ENCODE assay signal across 8 mouse cellular contexts in genomic region chr11:116653234-116653633, GRCm38 (mm10). TPM values are rescaled to one million over a fixed set of nuclear protein-coding genes. Genes with fewer than 3 reads are reported as not detected.
DNase-seq lines count a peak whose midpoint lies in the region; ATAC-seq and TF ChIP-seq lines count a peak whose summit lies in the region.
"Had no signal": no experiment of that assay in that cellular context is flagged by ENCODE, and none has a peak within 500 bp of the region (broad histone marks: within the 10 kb centered on the region; RNA-seq: fewer than 3 reads in every experiment).

TSS of gene Prcd (plus strand) at chr11:116653534.

- no peaks in the 10 kb centered on the region for H3K79me2 ChIP-seq in liver, adult 2 months (ENCODE audit: control insufficient read depth, insufficient read depth, low read length)

- peak within 1 kb of the TSS; percentile 10; the same call in 1 of the 2 replicates for H3K27ac ChIP-seq in liver, adult 2 months (replicated peaks; ENCODE audit: insufficient read depth, low read depth, low read length)
- no peak within 1 kb of the TSS for H3K27ac ChIP-seq in embryonic fibroblast, embryonic 13.5 days (ENCODE audit: insufficient read depth, low read length)
- H3K27ac ChIP-seq in intestine, embryonic 16.5 days (ENCODE audit: low read length) = no peak within 1 kb of the TSS
- 0 out of 2 replicates have a peak within 1 kb of the TSS, but pooled peaks have one; percentile 28 for H3K27ac ChIP-seq in neural tube, embryonic 14.5 days (ENCODE audit: low read depth, low read length)

- intact Hi-C loops in left cerebral cortex, postnatal 14 days (cut with DNase I) = no loop called here

- H3K4me1 ChIP-seq in liver, adult 2 months (ENCODE audit: control insufficient read depth, insufficient read depth, low read length) = no peaks in the 10 kb centered on the region
- 0 out of 2 replicates have a peak, but pooled peaks cover under 1% of the 10 kb centered on the region for H3K4me1 ChIP-seq in embryonic fibroblast, embryonic 13.5 days (ENCODE audit: control insufficient read depth, insufficient read depth, low read length)
- peaks cover 30% of the 10 kb centered on the region for H3K4me1 ChIP-seq in intestine, embryonic 16.5 days (ENCODE audit: control insufficient read depth, insufficient read depth, low read length)
- H3K4me1 ChIP-seq in neural tube, embryonic 14.5 days (ENCODE audit: control insufficient read depth, insufficient read depth, low read length) = peaks cover 19% of the 10 kb centered on the region

- H3K4me2 ChIP-seq in intestine, embryonic 16.5 days (ENCODE audit: low read depth, low read length) = peak within 1 kb of the TSS; percentile 96
- H3K4me2 ChIP-seq in neural tube, embryonic 14.5 days (ENCODE audit: low read depth, low read length) = peak within 1 kb of the TSS; percentile 96

- peak within 1 kb of the TSS; percentile 67 for H3K4me3 ChIP-seq in liver, adult 2 months (ENCODE audit: insufficient read depth, low read depth, low read length)
- H3K4me3 ChIP-seq in embryonic fibroblast, embryonic 13.5 days (ENCODE audit: insufficient read depth, low read length) = peak within 1 kb of the TSS; percentile 20
- peak within 1 kb of the TSS; percentile 59 for H3K4me3 ChIP-seq in intestine, embryonic 16.5 days (ENCODE audit: low read length)
- H3K4me3 ChIP-seq in neural tube, embryonic 14.5 days (ENCODE audit: low read depth, low read length) = peak within 1 kb of the TSS; percentile 57

- peaks cover 10% of the 10 kb centered on the region; the same call in 1 of the 2 replicates for H3K27me3 ChIP-seq in liver, adult 2 months (ENCODE audit: control insufficient read depth, insufficient read depth, low read length)
- peaks cover 16% of the 10 kb centered on the region; the same call in 1 of the 2 replicates for H3K27me3 ChIP-seq in intestine, embryonic 16.5 days (replicated peaks; ENCODE audit: control insufficient read depth, insufficient read depth, low read length)
- H3K27me3 ChIP-seq in neural tube, embryonic 14.5 days (ENCODE audit: control insufficient read depth, insufficient read depth, low read length) = peaks cover 12% of the 10 kb centered on the region

- no peak for ATAC-seq in intestine, embryonic 16.5 days
- ATAC-seq in neural tube, embryonic 14.5 days (ENCODE audit: low read depth) = no peak
- no peak for ATAC-seq in erythroblast, adult 5-6 weeks (replicated peaks; ENCODE audit: low FRiP score, poor library complexity, severe bottlenecking)

- H3K36me3 ChIP-seq in liver, adult 2 months (ENCODE audit: control insufficient read depth, insufficient read depth, low read length) = no peaks in the 10 kb centered on the region
- H3K36me3 ChIP-seq in intestine, embryonic 16.5 days (ENCODE audit: control insufficient read depth, insufficient read depth, low read length) = no peaks in the 10 kb centered on the region
- H3K36me3 ChIP-seq in neural tube, embryonic 14.5 days (ENCODE audit: control insufficient read depth, insufficient read depth, low read length) = no peaks in the 10 kb centered on the region

- no peak for DNase-seq in liver, adult 2 months (ENCODE audit: extremely low read depth, low read depth, low spot score)
- no peak for DNase-seq in liver
- no peak for DNase-seq in left cerebral cortex, postnatal 14 days (ENCODE audit: low spot score in 2 of 2)
- DNase-seq: kidney, adult 11 months had no signal

- TF ChIP-seq POLR2A in liver, adult 2 months (IDR thresholded peaks at IDR 0.05; ENCODE audit: extremely low read depth, insufficient read depth, low read length) = no peak
- TF ChIP-seq POLR2A in embryonic fibroblast, embryonic 13.5 days (IDR thresholded peaks at IDR 0.05; ENCODE audit: low read depth, low read length) = no peak

- H3K9ac ChIP-seq in liver, adult 2 months (ENCODE audit: low read depth, low read length) = peak within 1 kb of the TSS; percentile 79
- H3K9ac ChIP-seq in intestine, embryonic 16.5 days (ENCODE audit: low read depth, low read length) = peak within 1 kb of the TSS; percentile 76
- H3K9ac ChIP-seq in neural tube, embryonic 14.5 days (replicated peaks; ENCODE audit: low read depth, low read length) = peak within 1 kb of the TSS; percentile 72

- 10% methylated on average over 10 of the region's 10 CpGs for WGBS in liver, adult 2 months
- WGBS in intestine, embryonic 16.5 days = 6% methylated on average over 10 of the region's 10 CpGs
- 9% methylated on average over 10 of the region's 10 CpGs for WGBS in neural tube, embryonic 14.5 days

- TF ChIP-seq CTCF in liver, adult 2 months (IDR thresholded peaks at IDR 0.05; ENCODE audit: low read depth, low read length) = no peak
- TF ChIP-seq CTCF in embryonic fibroblast, embryonic 13.5 days (IDR thresholded peaks at IDR 0.05; ENCODE audit: borderline replicate concordance, insufficient read depth, low read length) = no peak

- no peaks in the 10 kb centered on the region for H3K9me3 ChIP-seq in intestine, embryonic 16.5 days (ENCODE audit: control insufficient read depth, low read length)
- H3K9me3 ChIP-seq in neural tube, embryonic 14.5 days (ENCODE audit: control insufficient read depth, low read length) = no peaks in the 10 kb centered on the region

RNA-seq across cellular contexts. Expression of gene Prcd, which starts in this region (rescaled TPM):
- 0.27 TPM in 1 of 2 replicates, not detected in the other for total RNA-seq in liver, adult 2 months (2014; rRNA removed)
- not detected in 2 replicates for polyA plus RNA-seq in liver, adult 2 months (2012; rRNA removed)
- not detected in 2 replicates for polyA plus RNA-seq in embryonic fibroblast, embryonic 13.5 days (2011; ENCODE audit: insufficient read length, low read depth, missing spikeins)
- polyA plus RNA-seq in intestine, embryonic 16.5 days (2015; fragmentation: Nextera tagmentation; extraction: Ambion mirVana) = 1.4 and 1.9 TPM in 2 replicates
- 2.7 and 3.1 TPM in 2 replicates for polyA plus RNA-seq in neural tube, embryonic 14.5 days (2014; fragmentation: Nextera tagmentation; extraction: Ambion mirVana)
- total RNA-seq in left cerebral cortex, postnatal 14 days (2021) = 1 to 10 TPM; 2.8 to 3.0 TPM
- not detected in 2 replicates for total RNA-seq in erythroblast, adult 5-6 weeks (2015; ENCODE audit: low replicate concordance)
- total RNA-seq in erythroblast, adult 5-6 weeks (2017; ENCODE audit: low replicate concordance) = not detected in 2 replicates

Comparison
In these comparisons a context has a peak if more than half of its experiments do, and no peak if none do; other contexts are left out.
1. H3K27ac ChIP-seq: peak in liver, adult 2 months (single experiment) and neural tube, embryonic 14.5 days (single experiment); none in embryonic fibroblast, embryonic 13.5 days (single experiment) and intestine, embryonic 16.5 days (single experiment).
2. Peak in every context shown above with its lines, with median percentiles within 50 percentile points of each other: H3K4me3 ChIP-seq and H3K9ac ChIP-seq.